Mouse (Mus musculus): ENCODE measurements around the gene Kmt2b. TPM values are rescaled to one million over a fixed set of nuclear protein-coding genes. Genes with fewer than 3 reads are reported as not detected.

Gene Kmt2b
- polyA plus RNA-seq, 1 experiment from 2014 or later: 8.1 TPM

- Histone ChIP-seq H3K27ac (ENCODE audit: low read depth, low read length) (no peak overlapping the region), H3K9me3 (replicated peaks; ENCODE audit: control insufficient read depth, low read length) (no peaks in the 10 kb centered on the region), H3K27me3 (ENCODE audit: control insufficient read depth, insufficient read depth, low read length) (0 out of 2 replicates have a peak, but pooled peaks cover 3% of the 10 kb centered on the region), H3K4me3 (ENCODE audit: low read depth, low read length) (no peak overlapping the region), H3K36me3 (ENCODE audit: control insufficient read depth, insufficient read depth, low read length) (no peaks in the 10 kb centered on the region), H3K4me1 (ENCODE audit: control insufficient read depth, insufficient read depth, low read length) (peaks cover 6% of the 10 kb centered on the region; the same call in 1 of the 2 replicates), H3K9ac (ENCODE audit: low read depth, low read length) (no peak overlapping the region), H3K4me2 (no peak overlapping the region)
- ATAC-seq (replicated peaks; ENCODE audit: insufficient number of reproducible peaks, low FRiP score, low TSS enrichment): no peak
- 21% methylated on average over 8 of the region's 8 CpGs for WGBS (ENCODE audit: insufficient replicate concordance)
Measured at GRCm38 (mm10) chr7:30607706-30608309, 19.3 kb upstream of the Kmt2b start.

GRCm38 (mm10) chr7:30604944-30605343 is 16.4 kb upstream of the Kmt2b start:
- ATAC-seq (replicated peaks; ENCODE audit: insufficient number of reproducible peaks, low FRiP score, low TSS enrichment): no peak
- Histone ChIP-seq H3K4me2 (no peak overlapping the region), H3K27me3 (ENCODE audit: control insufficient read depth, insufficient read depth, low read length) (0 out of 2 replicates have a peak, but pooled peaks cover 3% of the 10 kb centered on the region), H3K4me3 (ENCODE audit: low read depth, low read length) (no peak overlapping the region), H3K9me3 (replicated peaks; ENCODE audit: control insufficient read depth, low read length) (no peaks in the 10 kb centered on the region), H3K27ac (ENCODE audit: low read depth, low read length) (no peak overlapping the region), H3K9ac (ENCODE audit: low read depth, low read length) (no peak overlapping the region), H3K4me1 (ENCODE audit: control insufficient read depth, insufficient read depth, low read length) (peaks cover 2% of the 10 kb centered on the region; the same call in 1 of the 2 replicates), H3K36me3 (ENCODE audit: control insufficient read depth, insufficient read depth, low read length) (no peaks in the 10 kb centered on the region)
- 76% methylated on average over 8 of the region's 8 CpGs for WGBS (ENCODE audit: insufficient replicate concordance)

- H3K36me3 ChIP-seq (ENCODE audit: control insufficient read depth, insufficient read depth, low read length): no peaks in the 10 kb centered on the region
- H3K4me3 ChIP-seq (ENCODE audit: low read depth, low read length): no peak overlapping the region
- no peak for ATAC-seq (replicated peaks; ENCODE audit: insufficient number of reproducible peaks, low FRiP score, low TSS enrichment)
- no peaks in the 10 kb centered on the region for H3K4me1 ChIP-seq (ENCODE audit: control insufficient read depth, insufficient read depth, low read length)
- no peak overlapping the region for H3K27ac ChIP-seq (ENCODE audit: low read depth, low read length)
- WGBS (ENCODE audit: insufficient replicate concordance): 54% methylated on average over 8 of the region's 8 CpGs
- H3K27me3 ChIP-seq (ENCODE audit: control insufficient read depth, insufficient read depth, low read length): 0 out of 2 replicates have a peak, but pooled peaks cover 3% of the 10 kb centered on the region
- H3K9me3 ChIP-seq (replicated peaks; ENCODE audit: control insufficient read depth, low read length): no peaks in the 10 kb centered on the region
- no peak overlapping the region for H3K4me2 ChIP-seq
- no peak overlapping the region for H3K9ac ChIP-seq (ENCODE audit: low read depth, low read length)
Measured at GRCm38 (mm10) chr7:30604424-30604823, 15.9 kb upstream of the Kmt2b start.

GRCm38 (mm10) chr7:30602583-30602982 is 14.1 kb upstream of the Kmt2b start:
- Histone ChIP-seq H3K4me3 (ENCODE audit: low read depth, low read length) (no peak overlapping the region), H3K4me1 (ENCODE audit: control insufficient read depth, insufficient read depth, low read length) (no peaks in the 10 kb centered on the region), H3K9ac (ENCODE audit: low read depth, low read length) (no peak overlapping the region), H3K4me2 (no peak overlapping the region), H3K9me3 (replicated peaks; ENCODE audit: control insufficient read depth, low read length) (no peaks in the 10 kb centered on the region), H3K27me3 (ENCODE audit: control insufficient read depth, insufficient read depth, low read length) (no peaks in the 10 kb centered on the region), H3K27ac (ENCODE audit: low read depth, low read length) (no peak overlapping the region), H3K36me3 (ENCODE audit: control insufficient read depth, insufficient read depth, low read length) (no peaks in the 10 kb centered on the region)
- no peak for ATAC-seq (replicated peaks; ENCODE audit: insufficient number of reproducible peaks, low FRiP score, low TSS enrichment)
- WGBS (ENCODE audit: insufficient replicate concordance): 25% methylated on average over 3 of the region's 3 CpGs

- ATAC-seq (replicated peaks; ENCODE audit: insufficient number of reproducible peaks, low FRiP score, low TSS enrichment): no peak
- no peaks in the 10 kb centered on the region for H3K9me3 ChIP-seq (replicated peaks; ENCODE audit: control insufficient read depth, low read length)
- no peak overlapping the region for H3K9ac ChIP-seq (ENCODE audit: low read depth, low read length)
- no peak overlapping the region for H3K4me2 ChIP-seq
- H3K27me3 ChIP-seq (ENCODE audit: control insufficient read depth, insufficient read depth, low read length): no peaks in the 10 kb centered on the region
- no peaks in the 10 kb centered on the region for H3K36me3 ChIP-seq (ENCODE audit: control insufficient read depth, insufficient read depth, low read length)
- H3K4me3 ChIP-seq (ENCODE audit: low read depth, low read length): no peak overlapping the region
- no peaks in the 10 kb centered on the region for H3K4me1 ChIP-seq (ENCODE audit: control insufficient read depth, insufficient read depth, low read length)
- WGBS (ENCODE audit: insufficient replicate concordance): 75% methylated on average over 7 of the region's 7 CpGs
- no peak overlapping the region for H3K27ac ChIP-seq (ENCODE audit: low read depth, low read length)
Measured at GRCm38 (mm10) chr7:30600651-30601050, 12.1 kb upstream of the Kmt2b start.

- Histone ChIP-seq H3K4me1 (ENCODE audit: control insufficient read depth, insufficient read depth, low read length) (no peaks in the 10 kb centered on the region), H3K4me2 (peak overlapping the region; percentile 46), H3K9me3 (replicated peaks; ENCODE audit: control insufficient read depth, low read length) (no peaks in the 10 kb centered on the region), H3K27ac (ENCODE audit: low read depth, low read length) (no peak overlapping the region), H3K9ac (ENCODE audit: low read depth, low read length) (no peak overlapping the region; the same call in 1 of the 2 replicates), H3K4me3 (ENCODE audit: low read depth, low read length) (no peak overlapping the region), H3K36me3 (ENCODE audit: control insufficient read depth, insufficient read depth, low read length) (no peaks in the 10 kb centered on the region), H3K27me3 (ENCODE audit: control insufficient read depth, insufficient read depth, low read length) (no peaks in the 10 kb centered on the region)
- 2% methylated on average over 16 of the region's 16 CpGs for WGBS (ENCODE audit: insufficient replicate concordance)
- ATAC-seq (replicated peaks; ENCODE audit: insufficient number of reproducible peaks, low FRiP score, low TSS enrichment): peak; percentile 92
Measured at GRCm38 (mm10) chr7:30599933-30600353, 11.4 kb upstream of the Kmt2b start.

- 86% methylated on average over 12 of the region's 12 CpGs for WGBS (ENCODE audit: insufficient replicate concordance)
- H3K36me3 ChIP-seq (ENCODE audit: control insufficient read depth, insufficient read depth, low read length): no peaks in the 10 kb centered on the region
- H3K4me2 ChIP-seq: peak within 1 kb of the TSS; percentile 34
- no peak for ATAC-seq (replicated peaks; ENCODE audit: insufficient number of reproducible peaks, low FRiP score, low TSS enrichment)
- no peaks in the 10 kb centered on the region for H3K27me3 ChIP-seq (ENCODE audit: control insufficient read depth, insufficient read depth, low read length)
- no peaks in the 10 kb centered on the region for H3K9me3 ChIP-seq (replicated peaks; ENCODE audit: control insufficient read depth, low read length)
- H3K9ac ChIP-seq (ENCODE audit: low read depth, low read length): no peak within 1 kb of the TSS
- H3K4me1 ChIP-seq (ENCODE audit: control insufficient read depth, insufficient read depth, low read length): no peaks in the 10 kb centered on the region
- no peak within 1 kb of the TSS for H3K4me3 ChIP-seq (ENCODE audit: low read depth, low read length)
- no peak within 1 kb of the TSS for H3K27ac ChIP-seq (ENCODE audit: low read depth, low read length)
Measured at GRCm38 (mm10) chr7:30598786-30599185, 10.3 kb upstream of the Kmt2b start, which contains the start of gene Zbtb32. Gene Zbtb32, minus strand, starts transcription at chr7:30598909.

GRCm38 (mm10) chr7:30596811-30597210 is 8.3 kb upstream of the Kmt2b start:
- Histone ChIP-seq H3K9ac (ENCODE audit: low read depth, low read length) (no peak overlapping the region), H3K27me3 (ENCODE audit: control insufficient read depth, insufficient read depth, low read length) (0 out of 2 replicates have a peak, but pooled peaks cover 4% of the 10 kb centered on the region), H3K27ac (ENCODE audit: low read depth, low read length) (no peak overlapping the region), H3K9me3 (replicated peaks; ENCODE audit: control insufficient read depth, low read length) (no peaks in the 10 kb centered on the region), H3K4me1 (ENCODE audit: control insufficient read depth, insufficient read depth, low read length) (no peaks in the 10 kb centered on the region), H3K4me3 (ENCODE audit: low read depth, low read length) (no peak overlapping the region), H3K36me3 (ENCODE audit: control insufficient read depth, insufficient read depth, low read length) (no peaks in the 10 kb centered on the region), H3K4me2 (no peak overlapping the region)
- no peak for ATAC-seq (replicated peaks; ENCODE audit: insufficient number of reproducible peaks, low FRiP score, low TSS enrichment)
- WGBS (ENCODE audit: insufficient replicate concordance): 72% methylated on average over 5 of the region's 5 CpGs

- H3K9ac ChIP-seq (ENCODE audit: low read depth, low read length): no peak overlapping the region
- WGBS (ENCODE audit: insufficient replicate concordance): 70% methylated on average over 5 of the region's 5 CpGs
- H3K36me3 ChIP-seq (ENCODE audit: control insufficient read depth, insufficient read depth, low read length): no peaks in the 10 kb centered on the region
- H3K27me3 ChIP-seq (ENCODE audit: control insufficient read depth, insufficient read depth, low read length): 0 out of 2 replicates have a peak, but pooled peaks cover 4% of the 10 kb centered on the region
- H3K4me1 ChIP-seq (ENCODE audit: control insufficient read depth, insufficient read depth, low read length): no peaks in the 10 kb centered on the region
- no peak overlapping the region for H3K4me3 ChIP-seq (ENCODE audit: low read depth, low read length)
- ATAC-seq (replicated peaks; ENCODE audit: insufficient number of reproducible peaks, low FRiP score, low TSS enrichment): no peak
- H3K27ac ChIP-seq (ENCODE audit: low read depth, low read length): no peak overlapping the region
- H3K9me3 ChIP-seq (replicated peaks; ENCODE audit: control insufficient read depth, low read length): no peaks in the 10 kb centered on the region
- H3K4me2 ChIP-seq: no peak overlapping the region
Measured at GRCm38 (mm10) chr7:30596093-30596492, 7.6 kb upstream of the Kmt2b start.

Data from heart, embryonic 11.5 days (tissue).